Mouse (Mus musculus) small intestine, adult 2 months (tissue): ENCODE results near the gene Igfbp6. TPM values are rescaled to one million over a fixed set of nuclear protein-coding genes. Genes with fewer than 3 reads are reported as not detected.

ENCODE experiments used
- H3K27ac ChIP-seq: fragments of 200-500 bp; 2 replicates; pipeline ENCODE4 v1.5.1; 2012; ENCODE audit warnings: low read depth, low read length, control low read depth, inconsistent platforms; ENCODE audit not compliant: insufficient read depth
- H3K27me3 ChIP-seq: fragments of 200-500 bp; 2 replicates; pipeline ENCODE4 v1.6.1; 2012; ENCODE audit warnings: mild to moderate bottlenecking, moderate library complexity, low read length, inconsistent platforms; ENCODE audit not compliant: control insufficient read depth, insufficient read depth
- H3K36me3 ChIP-seq: fragments of 200-500 bp; 2 replicates; pipeline ENCODE4 v1.6.1; 2012; ENCODE audit warnings: mild to moderate bottlenecking, low read length, control low read depth, inconsistent platforms; ENCODE audit not compliant: control insufficient read depth, insufficient read depth
- H3K4me1 ChIP-seq: fragments of 200-500 bp; 2 replicates; pipeline ENCODE4 v1.6.1; 2012; ENCODE audit warnings: low read length, inconsistent platforms, mixed read lengths; ENCODE audit not compliant: control insufficient read depth, insufficient read depth, insufficient read length
- H3K4me3 ChIP-seq: fragments of 200-500 bp; 2 replicates; pipeline ENCODE4 v1.5.1; 2012; ENCODE audit warnings: low read depth, mild to moderate bottlenecking, control low read depth, inconsistent platforms, low read length, moderate library complexity
- CTCF ChIP-seq: fragments of 200-500 bp; IDR thresholded peaks from 2 replicates; pipeline ENCODE4 v1.5.1; 2012; ENCODE audit warnings: low read depth, mild to moderate bottlenecking, control low read depth, inconsistent platforms, low read length, moderate library complexity, mixed read lengths; ENCODE audit not compliant: insufficient replicate concordance, insufficient read length; ENCODE audit errors: extremely low read depth
- POLR2A ChIP-seq: fragments of 200-500 bp; IDR thresholded peaks from 2 replicates; pipeline ENCODE4 v1.6.1; 2012; ENCODE audit warnings: low read depth, mild to moderate bottlenecking, control low read depth, inconsistent platforms, low read length, moderate library complexity
- WGBS: fragments of 180-500 bp; shearing (Covaris S2); methylation state at CpG from one replicate; pipeline ENCODE4 v1.1.7; 2018; 5-methylcytosine and 5-hydroxymethylcytosine counted together
- polyA plus RNA-seq: library from polyadenylated mRNA; depleted of rRNA; stranded (reverse); fragments of >200 nt; gene quantifications from 2 replicates; pipeline ENCODE4 v1.2.3, GENCODE M21; 2012

Igfbp6 gene
- polyA plus RNA-seq, 1 experiment, result 5.4 TPM

- 25% methylated on average over 18 of the region's 18 CpGs for WGBS
- H3K36me3 ChIP-seq, result no peaks in the 10 kb centered on the region
- TF ChIP-seq POLR2A (no peak), CTCF (no peak)
- no peak overlapping the region for H3K27ac ChIP-seq
- H3K4me1 ChIP-seq, result peaks cover 42% of the 10 kb centered on the region
- peak overlapping the region; percentile 65 for H3K4me3 ChIP-seq
- H3K27me3 ChIP-seq, result no peaks in the 10 kb centered on the region
These were observed 38.1 kb upstream of the Igfbp6 start for GRCm38 (mm10) chr15:102105764-102106730.

GRCm38 (mm10) chr15:102106754-102107456 is 37.3 kb upstream of the Igfbp6 start:
- Histone ChIP-seq H3K4me1 (peaks cover 33% of the 10 kb centered on the region), H3K27ac (no peak overlapping the region), H3K36me3 (no peaks in the 10 kb centered on the region; the same call in 1 of the 2 replicates), H3K27me3 (no peaks in the 10 kb centered on the region), H3K4me3 (peak overlapping the region; percentile 65)
- WGBS, result 14% methylated on average over 38 of the region's 38 CpGs
- no peak for TF ChIP-seq POLR2A
- TF ChIP-seq CTCF, result no peak

GRCm38 (mm10) chr15:102107689-102108573 is 36.2 kb upstream of the Igfbp6 start:
- 37% methylated on average over 13 of the region's 13 CpGs for WGBS
- Histone ChIP-seq H3K4me3 (no peak overlapping the region), H3K27me3 (no peaks in the 10 kb centered on the region), H3K4me1 (peaks cover 25% of the 10 kb centered on the region), H3K36me3 (peaks cover 6% of the 10 kb centered on the region; the same call in 1 of the 2 replicates), H3K27ac (no peak overlapping the region)
- TF ChIP-seq POLR2A (no peak), CTCF (peak; percentile 78; the same call in 1 of the 2 replicates)

- H3K4me3 ChIP-seq, result no peak overlapping the region
- 41% methylated on average over 18 of the region's 18 CpGs for WGBS
- peaks cover 23% of the 10 kb centered on the region for H3K4me1 ChIP-seq
- H3K36me3 ChIP-seq, result peaks cover 7% of the 10 kb centered on the region; the same call in 1 of the 2 replicates
- no peaks in the 10 kb centered on the region for H3K27me3 ChIP-seq
- no peak overlapping the region for H3K27ac ChIP-seq
- TF ChIP-seq CTCF, result peak; percentile 75; the same call in 1 of the 2 replicates
- no peak for TF ChIP-seq POLR2A
These were observed 35.3 kb upstream of the Igfbp6 start for GRCm38 (mm10) chr15:102108651-102109525.

GRCm38 (mm10) chr15:102110271-102110670 is 33.9 kb upstream of the Igfbp6 start:
- Histone ChIP-seq H3K27ac (no peak overlapping the region), H3K27me3 (no peaks in the 10 kb centered on the region), H3K4me1 (peaks cover 18% of the 10 kb centered on the region), H3K36me3 (peaks cover 9% of the 10 kb centered on the region; the same call in 1 of the 2 replicates), H3K4me3 (no peak overlapping the region)
- TF ChIP-seq CTCF, result no peak
- no peak for TF ChIP-seq POLR2A
- 95% methylated on average over 7 of the region's 7 CpGs for WGBS
